Mouse (Mus musculus): ENCODE data around the gene Cyp4f39.
"Not testable (repeated sequence)": the region's sequence is repeated elsewhere in the genome, so short reads cannot be mapped to it uniquely, and the experiment has no call there.

The Cyp4f39 gene

DNA sequence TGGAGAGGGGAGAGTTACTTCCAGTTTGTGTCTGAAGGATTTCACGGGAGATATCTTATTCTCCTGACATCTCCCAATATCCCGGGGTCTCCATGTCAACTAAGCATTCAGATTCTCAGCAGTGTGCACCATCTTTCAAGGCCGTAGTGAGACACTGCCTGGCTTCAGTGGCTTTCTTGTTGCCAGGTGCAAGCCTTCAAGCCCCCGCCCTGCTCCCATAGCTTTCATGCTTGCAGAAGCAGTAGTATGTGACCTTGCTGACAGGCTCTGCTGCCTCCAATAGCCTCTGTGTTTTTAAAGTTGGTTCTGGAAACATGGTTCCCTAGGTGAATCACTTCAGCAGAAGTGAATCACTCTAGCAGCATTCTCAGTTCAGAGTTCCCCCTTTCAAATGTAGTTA, 79.8 kb downstream of the Cyp4f39 start:
- DNase-seq = not testable (repeated sequence)

DNA sequence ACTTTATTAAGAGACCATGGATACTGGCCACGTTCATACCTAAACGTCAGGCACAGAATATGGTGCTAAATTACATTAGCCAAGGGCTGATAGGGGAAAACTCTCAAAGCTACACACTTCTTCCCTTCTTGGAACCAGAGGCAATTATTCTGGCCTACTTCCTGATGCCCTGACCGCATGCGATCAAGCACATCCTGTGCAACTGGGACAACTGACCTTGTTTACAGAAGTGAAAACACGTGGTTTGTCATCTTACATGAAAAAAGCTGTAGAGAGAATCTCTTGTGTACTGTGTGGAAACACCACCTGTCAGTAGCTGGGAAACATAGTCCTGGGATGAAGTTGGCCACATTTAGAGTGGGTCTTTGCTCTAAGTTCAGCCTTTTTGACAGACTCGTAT, 81.5 kb downstream of the Cyp4f39 start:
- no peak for DNase-seq

- peak; percentile 91 to 95 for DNase-seq
Observed at GRCm38 (mm10) chr17:32536051-32536866, 83.7 kb downstream of the Cyp4f39 start, which contains the start of gene Cyp4f16. TSS of gene Cyp4f16 (plus strand) at chr17:32536558.

DNA sequence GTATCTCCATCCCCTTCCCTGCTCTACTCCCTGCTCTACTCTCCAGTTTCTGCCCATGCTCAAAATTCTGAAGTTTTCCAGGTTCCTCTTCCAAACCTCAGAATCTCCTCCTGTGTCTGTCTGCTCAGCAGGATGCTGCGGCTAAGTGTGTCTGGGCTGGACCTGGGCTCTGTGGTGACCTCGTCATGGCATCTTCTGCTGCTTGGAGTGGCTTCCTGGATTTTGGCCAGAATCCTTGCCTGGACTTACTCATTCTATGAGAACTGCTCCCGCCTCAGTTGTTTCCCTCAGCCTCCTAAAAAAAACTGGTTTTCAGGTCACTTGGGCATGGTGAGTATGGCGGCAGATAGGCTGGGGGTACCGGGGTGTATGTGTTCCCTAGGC, 84.3 kb downstream of the Cyp4f39 start:
- peak; percentile 19 to 31 for DNase-seq
